Mouse (Mus musculus): Measurements from ENCODE around the gene Rap1gap. TPM values are rescaled to one million over a fixed set of nuclear protein-coding genes. Genes with fewer than 3 reads are reported as not detected.

Gene Rap1gap
- total and polyA plus RNA-seq, 3 experiments: 7.7 to 42.6 TPM; not detected in 1

DNA sequence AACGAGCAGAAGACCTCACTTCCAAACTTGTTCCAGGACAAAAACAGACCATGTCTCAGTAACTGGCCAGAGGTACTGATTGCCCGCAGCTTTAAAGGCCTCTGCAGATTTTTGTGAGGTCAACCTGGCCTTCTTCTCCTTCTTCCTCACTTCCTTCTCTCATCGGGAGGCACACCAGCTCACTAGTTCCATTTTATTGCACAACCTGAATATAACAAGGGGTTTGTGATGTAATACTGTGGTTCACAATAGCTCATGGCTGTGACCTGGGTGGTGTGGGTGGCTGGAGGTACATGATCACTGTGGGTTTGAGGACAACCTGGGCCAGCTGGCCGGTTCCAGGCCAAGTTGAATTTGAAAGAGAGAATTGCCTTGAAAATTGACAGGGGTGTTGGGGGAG lies 31.1 kb upstream of the Rap1gap start:
- Histone ChIP-seq H3K36me3 (ENCODE audit: control insufficient read depth in 1 of 2, insufficient read depth in 2 of 2, low read length in 2 of 2) (peaks cover 0 to 28% of the 10 kb centered on the region in 2 experiments; a peak in 2 of 4 replicates), H3K9me3 (replicated peaks; ENCODE audit: insufficient read depth, low read length) (no peaks in the 10 kb centered on the region), H3K4me1 (ENCODE audit: control insufficient read depth in 1 of 2, insufficient read depth in 2 of 2, low read length in 2 of 2) (no peaks in the 10 kb centered on the region), H3K27me3 (ENCODE audit: control insufficient read depth in 1 of 2, insufficient read depth in 2 of 2, low read length in 2 of 2) (no peaks in the 10 kb centered on the region), H3K9ac (ENCODE audit: control insufficient read depth, low read depth, low read length, poor library complexity, severe bottlenecking) (no peak overlapping the region), H3K79me2 (ENCODE audit: control insufficient read depth, insufficient read depth, low read length, poor library complexity) (no peaks in the 10 kb centered on the region), H3K27ac (ENCODE audit: control insufficient read depth, low read depth, low read length) (no peak overlapping the region), H3K4me3 (ENCODE audit: control insufficient read depth in 1 of 2, insufficient read depth in 1 of 2, low read depth in 2 of 2, low read length in 2 of 2) (no peak overlapping the region)
- no peak for TF ChIP-seq KAT2A (conservative IDR thresholded peaks at IDR 0.05; ENCODE audit: low read depth, low read length)
- no peak for TF ChIP-seq MAX (IDR thresholded peaks at IDR 0.05; ENCODE audit: low read length)
- TF ChIP-seq E2F4 (IDR thresholded peaks at IDR 0.05; ENCODE audit: borderline replicate concordance, low read depth, low read length): no peak
- TF ChIP-seq TCF12 (IDR thresholded peaks at IDR 0.05; ENCODE audit: low read depth, low read length): no peak
- TF ChIP-seq MEF2A (IDR thresholded peaks at IDR 0.05; ENCODE audit: extremely low read depth, insufficient replicate concordance, low read depth, low read length, poor library complexity, severe bottlenecking): no peak
- no peak for TF ChIP-seq GABPA (IDR thresholded peaks at IDR 0.05; ENCODE audit: low read depth, low read length)
- no peak for TF ChIP-seq CHD1 (IDR thresholded peaks at IDR 0.05; ENCODE audit: low read depth, low read length)
- TF ChIP-seq ZC3H11A (IDR thresholded peaks at IDR 0.05; ENCODE audit: low read depth, low read length): no peak
- TF ChIP-seq MAZ (IDR thresholded peaks at IDR 0.05; ENCODE audit: low read depth, low read length): no peak
- no peak for TF ChIP-seq USF2 (IDR thresholded peaks at IDR 0.05; ENCODE audit: borderline replicate concordance in 1 of 2, insufficient read depth in 1 of 2, low read depth in 1 of 2, low read length in 2 of 2)
- TF ChIP-seq ZMIZ1 (IDR thresholded peaks at IDR 0.05; ENCODE audit: low read depth, low read length): no peak
- TF ChIP-seq ELF1 (IDR thresholded peaks at IDR 0.05; ENCODE audit: low read depth, low read length): no peak
- TF ChIP-seq ZKSCAN1 (IDR thresholded peaks at IDR 0.05; ENCODE audit: low read depth, low read length): no peak
- DNase-seq (ENCODE audit: low read depth, low spot score): no peak

DNA sequence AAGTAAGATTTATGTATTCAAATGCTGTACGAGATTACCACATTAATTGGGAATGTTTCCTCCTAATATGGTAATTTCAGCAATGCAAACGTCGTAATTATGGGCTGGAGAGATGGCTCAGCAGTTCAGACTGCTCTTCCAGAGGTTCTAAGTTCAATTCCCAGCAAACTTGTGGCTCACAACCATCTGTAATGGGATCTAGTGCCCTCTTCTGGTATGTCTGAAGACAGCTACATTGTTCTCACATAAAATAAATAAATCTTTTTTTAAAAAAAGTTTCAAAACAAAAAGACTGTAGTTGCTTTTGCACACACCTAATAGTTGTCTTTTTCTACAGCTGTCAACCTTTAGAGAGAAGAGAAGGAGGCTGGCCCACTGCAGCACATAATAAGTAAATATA lies 27.9 kb upstream of the Rap1gap start:
- Histone ChIP-seq H3K9ac (ENCODE audit: control insufficient read depth, low read depth, low read length, poor library complexity, severe bottlenecking) (no peak overlapping the region), H3K4me3 (ENCODE audit: control insufficient read depth in 1 of 2, insufficient read depth in 1 of 2, low read depth in 2 of 2, low read length in 2 of 2) (no peak overlapping the region), H3K4me1 (ENCODE audit: control insufficient read depth in 1 of 2, insufficient read depth in 2 of 2, low read length in 2 of 2) (0 out of 4 replicates have a peak, but pooled peaks cover 0 to 4% of the 10 kb centered on the region in 2 experiments), H3K9me3 (replicated peaks; ENCODE audit: insufficient read depth, low read length) (no peaks in the 10 kb centered on the region), H3K27me3 (ENCODE audit: control insufficient read depth in 1 of 2, insufficient read depth in 2 of 2, low read length in 2 of 2) (no peaks in the 10 kb centered on the region), H3K27ac (ENCODE audit: control insufficient read depth, low read depth, low read length) (no peak overlapping the region), H3K79me2 (ENCODE audit: control insufficient read depth, insufficient read depth, low read length, poor library complexity) (no peaks in the 10 kb centered on the region), H3K36me3 (ENCODE audit: control insufficient read depth in 1 of 2, insufficient read depth in 2 of 2, low read length in 2 of 2) (peaks cover 0 to 26% of the 10 kb centered on the region in 2 experiments; a peak in 3 of 4 replicates)
- peak; percentile 28 for DNase-seq (ENCODE audit: low read depth, low spot score)
- no peak for TF ChIP-seq EP300 (IDR thresholded peaks at IDR 0.05; ENCODE audit: low read depth in 1 of 2, low read length in 2 of 2)
- peak in 1 of 3 experiments; percentile 28; a peak in 3 of 6 replicates for TF ChIP-seq CTCF (IDR thresholded peaks at IDR 0.05 in 2 of 3, conservative IDR thresholded peaks at IDR 0.05 in 1 of 3; ENCODE audit: control insufficient read depth in 1 of 3, insufficient read depth in 1 of 3, low read depth in 2 of 3, low read length in 3 of 3, poor library complexity in 1 of 3, severe bottlenecking in 1 of 3)
- TF ChIP-seq POLR2AphosphoS2 (IDR thresholded peaks at IDR 0.05; ENCODE audit: low read length): no peak
- no peak for TF ChIP-seq MAFK (IDR thresholded peaks at IDR 0.05; ENCODE audit: borderline replicate concordance, low read depth, low read length)
- TF ChIP-seq BHLHE40 (IDR thresholded peaks at IDR 0.05; ENCODE audit: borderline replicate concordance, low read depth, low read length): no peak
- TF ChIP-seq TBP (IDR thresholded peaks at IDR 0.05; ENCODE audit: low read depth, low read length): no peak
- TF ChIP-seq MAX (IDR thresholded peaks at IDR 0.05; ENCODE audit: low read length): no peak

Data from MEL (cell line).